Mouse (Mus musculus): ENCODE measurements around the gene Ttll8.

Ttll8 gene

DNA sequence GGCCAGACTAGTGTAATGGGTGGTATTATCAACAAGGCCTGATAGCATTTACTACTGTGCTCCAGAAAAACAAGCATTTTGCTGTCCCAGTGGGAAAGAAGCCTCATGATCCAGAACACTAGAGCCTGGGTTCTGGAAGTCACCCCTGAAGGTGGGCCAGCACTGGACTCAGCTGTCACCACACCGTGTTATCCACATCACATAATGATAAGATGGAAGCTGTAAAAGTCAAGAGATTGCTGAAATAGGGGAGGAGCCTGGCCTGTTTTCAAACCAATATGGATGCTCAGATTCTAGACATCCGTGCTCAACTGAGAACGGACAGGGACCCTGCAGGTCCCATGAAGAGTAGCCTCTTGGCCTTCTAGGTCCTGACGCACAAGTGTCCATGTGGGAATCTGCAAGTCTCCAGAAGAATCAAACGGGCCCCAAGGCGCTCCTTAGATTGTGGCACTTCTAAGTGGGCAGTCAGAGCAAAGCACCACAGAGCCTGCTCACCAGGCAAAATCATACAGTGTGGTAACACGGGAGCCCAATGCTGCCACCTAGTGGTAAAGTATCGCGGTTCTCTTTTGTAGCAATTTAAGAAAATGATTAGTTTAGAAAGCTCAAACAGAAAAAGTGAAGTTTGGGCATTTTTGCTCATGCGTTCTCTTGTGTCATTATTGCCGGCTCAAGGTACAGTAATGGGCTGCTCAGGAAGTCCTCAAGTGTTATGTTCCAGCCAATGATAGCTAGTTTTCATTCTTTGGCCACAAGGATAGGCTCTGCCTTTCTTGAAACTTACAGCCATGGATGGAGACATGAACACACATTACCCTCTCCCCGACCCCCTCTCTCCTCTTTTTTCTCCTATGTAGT, 32.9 kb downstream of the Ttll8 start:
- peak; percentile 74 for DNase-seq

DNA sequence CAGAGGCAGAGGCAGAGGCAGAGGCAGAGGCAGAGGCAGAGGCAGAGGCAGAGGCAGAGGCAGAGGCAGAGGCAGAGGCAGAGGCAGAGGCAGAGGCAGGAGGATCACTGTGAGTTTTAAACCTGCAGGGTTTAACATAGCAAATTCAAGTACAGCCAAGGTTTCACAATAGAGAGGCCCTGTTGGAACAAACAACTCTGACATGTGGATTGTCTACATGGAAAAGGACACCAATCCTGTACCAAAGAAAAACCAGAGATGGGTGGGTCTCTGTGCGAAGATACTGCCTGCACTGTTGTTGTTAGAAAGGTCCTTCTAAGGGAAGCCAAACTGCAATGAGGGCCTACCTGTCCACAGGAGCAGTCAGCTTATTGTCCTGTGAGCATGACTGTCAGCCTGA, 34.2 kb downstream of the Ttll8 start:
- DNase-seq, result no peak

DNA sequence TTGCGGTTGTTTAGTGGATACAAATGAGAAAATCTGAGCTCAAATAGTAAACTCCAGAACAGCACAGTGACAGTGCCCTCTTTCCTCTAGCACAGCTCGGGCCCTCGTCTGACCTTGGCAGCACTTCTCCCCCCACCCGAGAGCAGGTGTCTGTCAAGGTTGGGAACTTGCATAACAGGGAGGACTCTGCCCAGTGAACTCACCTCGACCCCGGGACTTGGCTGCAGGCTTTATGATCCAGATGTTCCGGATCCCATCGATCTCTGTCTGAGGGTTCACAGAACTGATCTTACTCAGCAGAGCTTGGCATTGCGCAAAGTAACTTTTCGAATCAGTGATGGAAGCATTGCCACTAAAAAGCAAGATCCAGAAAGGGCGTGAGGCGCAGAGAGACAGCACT, 34.9 kb downstream of the Ttll8 start:
- no peak for DNase-seq

DNA sequence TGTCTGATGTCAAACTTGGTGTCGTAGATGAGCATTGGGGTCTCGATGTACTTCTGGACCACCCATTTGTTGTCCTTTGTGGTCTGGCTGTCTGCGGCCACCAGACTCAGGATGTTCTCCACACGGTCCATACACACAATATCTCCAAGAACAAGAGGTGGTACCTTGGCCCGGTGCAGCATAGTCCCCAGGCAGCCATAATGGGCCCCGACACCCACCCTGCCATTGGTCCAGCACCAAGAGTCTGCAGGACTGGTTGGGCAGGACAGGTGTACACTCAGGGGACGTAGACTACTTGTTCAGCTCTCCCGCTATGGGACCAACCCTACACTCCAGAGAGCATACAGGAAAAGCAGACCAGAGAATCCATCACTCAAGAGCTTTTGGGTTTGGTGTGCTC, 37.1 kb downstream of the Ttll8 start:
- no peak for DNase-seq

DNA sequence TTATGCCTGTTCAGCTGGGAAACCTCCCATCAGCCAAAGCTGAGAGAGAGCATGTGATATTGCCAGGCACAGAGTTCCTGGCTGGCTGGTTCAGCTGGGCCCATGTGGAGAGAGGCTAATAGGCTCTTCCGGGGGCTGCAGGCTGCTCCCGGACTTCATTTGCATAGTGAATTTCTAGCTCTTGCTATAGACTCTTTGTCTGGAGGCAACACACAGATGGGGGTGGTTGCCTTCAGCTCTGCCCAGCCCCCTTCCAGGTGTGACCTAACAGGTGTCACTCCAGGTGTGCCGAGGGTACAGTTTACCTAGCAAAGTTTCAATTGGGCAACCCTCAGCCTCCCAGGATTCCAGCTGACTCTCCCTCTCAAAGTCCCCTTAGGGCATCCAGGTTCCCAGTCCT, 37.9 kb downstream of the Ttll8 start:
- DNase-seq, result no peak

DNA sequence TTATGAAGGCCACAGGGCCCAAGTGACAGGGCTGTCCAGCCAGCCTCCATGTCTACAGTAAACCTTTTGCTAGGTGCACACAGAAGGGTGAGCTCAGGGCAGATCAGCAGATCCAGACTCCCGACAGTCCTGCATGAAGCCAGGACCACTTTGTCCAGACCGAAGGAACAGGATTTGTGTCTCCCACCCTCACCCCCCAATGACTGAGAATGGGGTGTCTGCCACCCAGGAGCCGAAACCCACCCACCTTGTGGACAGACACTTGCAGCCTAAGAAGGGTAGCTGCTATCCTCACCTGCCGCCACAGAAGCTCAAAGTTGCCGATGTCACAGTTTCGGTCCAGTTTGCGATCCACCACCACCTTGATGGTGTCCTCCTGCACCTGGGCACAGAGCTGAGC, 39.2 kb downstream of the Ttll8 start:
- no peak for DNase-seq

DNA sequence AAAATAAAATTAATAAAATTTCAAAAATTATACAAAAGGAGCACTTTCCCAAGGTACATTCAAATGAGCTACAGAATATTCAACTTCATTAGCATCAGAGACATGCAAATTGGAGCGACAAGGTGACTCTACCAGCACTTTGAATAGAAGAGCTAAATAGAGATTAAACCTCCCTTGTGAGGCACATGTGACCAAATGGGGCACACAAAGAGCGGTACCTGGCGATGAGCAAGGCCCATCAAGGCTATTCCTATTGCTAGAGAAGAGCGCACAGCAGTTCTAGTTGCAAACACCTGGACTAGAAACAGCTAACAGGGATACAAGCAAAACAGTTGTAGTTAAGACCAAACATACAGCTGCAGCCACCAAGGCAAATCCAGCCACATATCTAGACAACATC, 47.9 kb downstream of the Ttll8 start:
- DNase-seq, result no peak

DNA sequence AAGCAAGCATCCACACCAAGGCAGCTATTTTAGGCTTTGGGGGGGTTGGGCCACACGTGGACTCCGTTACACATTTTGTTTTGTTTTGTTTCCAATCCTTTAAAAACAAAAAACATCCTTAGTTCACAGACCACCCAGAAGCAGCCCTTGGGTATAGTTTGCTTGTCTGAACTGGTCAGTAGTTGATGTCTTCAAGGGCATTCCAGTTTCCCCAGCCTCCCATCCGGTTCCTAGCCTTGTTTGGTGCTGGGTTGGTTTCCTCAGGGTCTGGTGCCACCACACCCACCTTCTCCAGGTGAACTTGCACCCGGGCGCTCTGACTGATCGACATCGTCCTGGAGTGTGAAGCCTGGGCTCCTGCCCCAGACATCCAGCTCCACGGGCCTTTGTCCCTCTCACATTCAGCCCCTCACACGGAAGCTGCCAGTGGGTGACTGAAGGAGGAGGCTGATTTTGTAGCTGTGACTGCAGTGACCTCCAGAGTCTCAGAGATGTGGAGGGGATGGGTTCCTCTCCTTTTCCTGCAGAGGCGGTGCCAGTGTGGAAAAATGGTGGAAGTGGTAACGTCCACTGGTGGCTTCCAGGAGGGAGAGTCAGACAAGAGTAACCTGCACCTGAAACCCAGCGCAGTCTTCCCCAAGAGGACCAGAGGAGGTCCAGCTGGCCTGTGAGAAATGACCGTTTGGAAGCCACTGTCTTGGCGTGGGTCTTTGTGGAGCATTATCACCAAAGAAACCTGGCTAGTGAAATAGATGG, 50.0 kb downstream of the Ttll8 start:
- no peak for DNase-seq

DNA sequence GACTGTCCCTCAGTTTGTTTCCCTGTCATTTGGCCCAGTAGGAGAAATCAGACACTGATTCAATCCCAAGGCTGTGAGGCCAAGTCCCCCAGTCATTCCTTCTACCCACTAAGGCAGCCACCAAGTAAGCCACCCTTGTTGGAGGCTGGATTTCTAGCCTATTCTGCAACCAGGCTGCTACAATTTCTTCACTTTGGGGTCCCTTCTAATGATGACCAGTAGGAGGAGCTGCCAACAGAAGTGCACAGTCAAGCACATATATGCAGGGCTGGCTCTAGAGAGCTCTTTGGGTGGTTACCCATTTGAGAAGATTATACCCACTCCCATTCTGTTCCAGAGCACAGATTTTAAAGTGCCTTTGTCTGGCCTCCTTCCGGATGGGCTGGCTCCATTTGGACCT, 51.1 kb downstream of the Ttll8 start:
- no peak for DNase-seq

DNA sequence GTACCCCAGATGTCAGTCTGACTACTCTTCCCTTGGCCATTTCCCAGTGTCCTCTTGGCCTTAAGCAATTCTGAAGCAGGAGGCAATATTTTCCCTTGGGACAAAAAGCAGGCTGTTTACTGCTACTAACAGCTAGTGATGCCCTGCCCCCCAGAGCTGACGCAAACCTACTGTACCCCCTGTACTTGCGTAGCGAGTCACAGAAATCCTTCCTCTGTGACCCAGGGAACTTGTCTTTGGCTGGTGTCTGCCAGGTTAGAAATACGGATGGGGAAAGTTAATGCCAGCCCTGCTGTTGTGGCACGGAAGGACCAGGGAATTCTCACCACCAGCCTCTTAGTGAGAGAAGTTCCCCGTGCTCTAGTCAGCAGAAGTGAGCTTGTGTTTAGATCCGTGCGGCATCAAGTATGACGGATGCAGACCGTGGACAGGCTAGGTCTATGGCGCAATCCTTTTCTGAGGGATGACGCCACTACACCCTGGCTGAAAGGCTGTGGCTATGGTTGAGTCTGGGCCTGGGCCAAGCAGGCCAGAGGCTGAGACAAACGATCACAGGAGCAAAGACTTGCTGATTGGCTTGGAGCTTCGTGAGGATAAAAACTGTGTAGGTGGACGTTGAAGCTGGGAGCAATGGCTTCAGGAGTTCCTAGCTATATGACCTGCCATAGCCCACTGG, 51.9 kb downstream of the Ttll8 start:
- DNase-seq, result no peak

DNA sequence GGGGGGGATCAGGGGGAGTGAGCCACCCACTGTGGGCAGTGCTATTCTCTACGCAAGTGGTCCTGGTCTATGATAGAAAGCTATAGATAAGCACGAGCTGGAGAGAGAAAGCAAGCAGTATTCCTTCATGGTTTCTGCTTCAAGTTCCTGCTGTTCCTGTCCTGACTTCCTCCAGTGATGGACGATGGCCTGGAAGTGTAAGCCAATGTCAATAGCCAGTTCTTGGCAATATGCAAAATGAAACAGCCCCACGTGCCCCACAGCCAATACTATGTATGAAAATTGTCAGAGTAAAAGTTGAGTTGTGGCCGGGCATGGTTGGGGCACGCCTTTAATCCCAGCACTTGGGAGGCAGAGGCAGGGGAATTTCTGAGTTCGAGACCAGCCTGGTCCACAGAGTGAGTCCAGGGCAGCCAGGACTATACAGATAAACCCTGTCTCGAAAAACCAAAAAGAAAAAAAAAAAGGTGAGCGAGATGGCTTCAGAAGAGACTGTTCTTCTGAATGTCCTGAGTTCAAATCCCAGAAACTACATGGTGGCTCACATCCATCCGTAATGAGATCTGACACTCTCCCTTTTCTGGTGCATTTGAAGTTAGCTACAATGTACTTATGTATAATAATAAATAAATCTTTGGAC, 57.8 kb downstream of the Ttll8 start:
- no peak for DNase-seq

DNA sequence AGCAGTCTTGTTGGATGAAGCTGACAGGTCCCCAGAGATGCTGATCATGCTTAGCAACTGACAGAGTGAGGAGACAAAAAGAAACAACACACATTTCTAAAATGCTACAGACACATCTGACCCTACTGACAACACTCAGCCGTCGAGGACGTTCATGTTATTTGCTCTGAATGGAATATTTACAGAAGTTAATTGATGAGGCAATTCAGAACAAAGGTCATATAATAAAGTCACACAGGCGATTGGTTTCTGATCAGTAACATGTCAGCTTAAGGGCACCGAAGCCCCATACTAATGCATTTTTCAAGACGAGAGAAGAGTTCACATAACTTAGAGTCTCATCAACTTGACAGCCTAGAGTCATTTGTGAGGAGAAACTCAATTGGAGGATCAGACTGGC, 58.3 kb downstream of the Ttll8 start:
- no peak for DNase-seq

DNA sequence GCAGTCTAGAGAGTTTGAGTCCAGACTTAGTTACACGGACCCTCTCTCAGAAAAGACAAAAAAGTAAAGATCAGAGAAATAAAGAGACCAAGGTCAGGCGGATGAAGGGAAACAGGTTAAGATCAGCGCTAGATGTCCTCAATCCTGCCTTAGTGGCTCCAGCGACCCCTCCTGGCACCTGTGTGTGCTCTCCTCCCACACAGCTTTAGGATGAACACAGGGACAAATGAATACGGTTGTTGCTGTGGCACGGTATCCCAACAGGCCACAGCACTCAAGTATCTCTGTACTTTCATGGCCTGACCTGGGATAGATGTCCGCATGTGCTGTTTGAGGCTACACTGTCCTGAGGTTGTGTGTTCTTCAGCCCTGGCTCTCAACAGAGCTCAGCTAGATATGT, 59.1 kb downstream of the Ttll8 start:
- DNase-seq, result no peak

DNA sequence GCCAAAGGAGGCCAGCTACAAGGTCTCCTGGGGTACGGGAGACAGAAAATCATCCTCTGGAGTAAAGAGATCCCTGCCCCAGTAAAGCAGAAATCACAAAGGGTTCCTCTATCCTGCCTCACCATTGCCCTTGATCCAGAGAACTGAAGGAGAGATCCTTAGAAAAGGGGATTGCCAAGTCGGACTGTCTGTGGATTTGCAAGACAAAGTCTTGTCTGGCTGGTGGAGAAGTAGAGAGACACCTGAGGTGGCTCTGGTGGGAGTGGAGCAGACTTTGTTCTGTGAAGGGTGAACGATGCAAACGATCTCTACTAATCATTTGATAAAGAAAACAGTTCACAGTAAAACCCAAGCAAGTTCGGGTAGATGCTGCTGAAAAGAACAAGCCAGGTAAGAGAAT, 61.3 kb downstream of the Ttll8 start:
- DNase-seq, result no peak

DNA sequence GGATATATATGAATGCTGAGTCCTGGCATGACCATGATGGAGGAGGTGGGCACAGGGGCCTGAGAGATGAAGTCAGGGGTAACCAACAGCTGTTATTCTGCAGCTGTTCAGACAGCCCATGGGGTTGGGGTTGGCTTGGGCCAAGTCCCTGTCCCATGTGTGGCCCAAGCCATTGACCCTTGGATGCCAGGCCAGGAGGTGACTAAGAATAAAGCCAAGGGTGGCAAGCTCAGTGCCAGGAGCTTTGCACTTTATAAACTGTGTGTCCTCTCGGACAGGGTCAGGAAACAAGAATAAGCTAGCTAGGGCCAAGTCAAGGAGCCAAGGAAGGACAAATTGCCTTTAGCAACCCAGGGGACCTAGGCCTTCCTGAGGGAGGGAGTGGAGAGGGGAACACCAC, 62.0 kb downstream of the Ttll8 start:
- no peak for DNase-seq

DNA sequence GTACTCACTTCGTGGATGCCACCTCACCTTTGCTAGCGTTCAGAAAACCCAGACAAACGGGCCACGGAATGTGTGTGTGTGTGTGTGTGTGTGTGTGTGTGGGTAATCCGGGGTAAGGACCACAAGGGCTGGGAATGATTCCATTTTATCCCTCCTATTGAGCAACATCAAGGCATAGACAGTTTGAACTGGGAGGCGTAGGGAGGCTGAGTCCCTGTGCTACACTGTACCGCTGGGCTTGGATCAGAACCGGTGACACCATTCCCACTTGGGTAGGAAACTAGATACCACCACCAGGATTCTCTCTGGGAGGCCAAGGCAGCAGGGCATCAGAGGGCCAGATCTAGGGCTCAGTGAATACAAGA, 62.6 kb downstream of the Ttll8 start:
- no peak for DNase-seq

DNA sequence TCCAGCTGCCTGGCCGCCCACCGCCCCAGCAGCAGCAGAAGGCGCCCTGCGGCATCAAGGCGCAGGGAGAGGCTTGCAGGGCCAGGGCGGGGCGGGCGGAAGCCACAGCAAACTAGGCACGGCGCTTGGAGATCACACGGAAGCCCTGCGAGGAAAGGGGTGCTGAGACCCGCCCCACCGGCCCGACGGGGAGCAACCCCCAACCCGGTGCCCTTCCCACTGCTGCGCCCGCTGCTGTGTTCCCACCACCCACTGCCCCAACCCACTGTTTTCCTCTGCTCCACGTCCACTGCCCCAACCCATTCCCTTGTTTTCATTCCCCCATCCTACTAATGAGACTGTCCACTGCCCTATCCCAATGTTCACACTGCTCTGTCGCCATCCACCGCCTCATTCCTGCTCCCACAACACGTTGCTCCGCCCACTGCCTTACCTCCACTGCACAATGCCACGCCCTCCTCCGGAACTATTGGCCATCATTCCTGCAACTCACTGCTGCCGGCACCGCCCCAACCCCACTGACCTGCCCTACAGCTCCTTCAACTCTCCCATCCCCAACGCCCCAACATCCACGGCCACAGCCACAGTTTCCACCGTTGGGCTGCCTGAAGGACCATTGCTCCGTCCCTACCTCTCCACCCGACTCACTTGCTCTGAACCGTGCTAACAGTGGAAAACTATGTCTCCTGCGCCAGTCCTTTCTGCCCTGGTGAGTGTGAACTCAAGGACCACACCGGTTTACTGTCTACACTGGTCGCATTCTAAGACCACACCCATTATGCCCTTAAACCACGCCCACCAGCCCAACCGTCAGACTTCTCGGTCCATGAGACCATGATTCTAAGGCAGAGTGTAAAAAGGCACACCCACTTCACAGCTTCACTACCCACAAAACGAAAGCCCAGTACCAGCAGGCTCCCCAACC, 63.2 kb downstream of the Ttll8 start:
- DNase-seq, result peak; percentile 85

DNA sequence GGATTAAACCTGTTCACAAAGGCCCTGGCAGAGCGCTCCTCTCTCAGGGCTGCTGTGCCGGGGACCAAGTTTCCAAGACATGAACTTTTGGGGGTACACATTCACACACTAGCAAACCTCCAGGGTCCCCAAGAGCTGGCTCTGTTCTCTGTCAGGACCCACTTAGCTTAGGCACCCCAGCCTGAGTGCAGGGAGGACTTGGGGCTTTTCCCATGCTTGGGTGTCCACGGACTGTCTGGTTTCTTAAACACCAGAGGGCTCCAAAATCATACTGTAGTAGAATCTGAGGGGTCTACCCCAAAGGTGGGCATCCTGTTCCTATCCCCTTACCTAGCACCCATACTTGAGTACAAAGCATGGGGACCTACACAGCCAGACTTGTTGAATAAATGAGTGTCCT, 64.2 kb downstream of the Ttll8 start:
- DNase-seq, result no peak

DNA sequence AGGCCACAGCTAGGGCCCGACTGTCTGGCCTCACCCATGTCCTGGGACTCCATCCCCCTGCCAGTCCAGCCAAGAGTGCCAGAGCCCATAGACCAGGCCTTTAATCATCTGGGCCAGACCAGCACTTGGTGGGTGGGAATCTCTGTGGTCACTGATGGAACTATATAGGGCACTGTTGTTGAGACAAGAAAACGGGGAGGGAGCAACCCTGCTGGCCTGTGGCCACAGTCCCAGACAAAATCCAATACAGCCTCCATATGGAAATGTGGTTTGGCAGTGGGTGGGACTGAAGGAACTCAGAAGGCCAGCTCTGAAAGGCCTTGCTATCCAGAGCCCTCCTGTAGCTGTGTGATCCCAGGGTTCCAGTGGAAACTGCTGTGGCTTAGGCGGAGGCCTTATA, 65.2 kb downstream of the Ttll8 start:
- DNase-seq, result no peak

DNA sequence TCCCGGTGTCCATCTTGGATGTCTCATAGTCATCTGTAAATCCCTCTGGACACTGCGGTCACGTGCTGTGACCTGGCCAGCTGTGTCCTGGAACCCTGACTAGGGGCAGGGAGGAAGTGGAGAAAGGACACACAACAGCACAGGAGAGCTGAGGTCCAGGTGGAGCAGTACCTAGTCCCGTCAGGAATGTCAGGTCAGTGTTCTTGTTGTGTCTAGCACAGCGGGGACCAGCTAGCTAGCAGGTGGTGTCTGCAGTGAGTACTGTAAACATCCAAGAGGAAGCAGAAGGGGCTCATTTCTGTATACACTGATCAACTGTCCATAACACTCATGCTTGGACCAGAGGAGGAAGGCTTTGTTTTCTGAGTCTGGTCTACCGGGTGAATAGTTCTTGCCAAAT, 68.8 kb downstream of the Ttll8 start:
- DNase-seq, result no peak

DNA sequence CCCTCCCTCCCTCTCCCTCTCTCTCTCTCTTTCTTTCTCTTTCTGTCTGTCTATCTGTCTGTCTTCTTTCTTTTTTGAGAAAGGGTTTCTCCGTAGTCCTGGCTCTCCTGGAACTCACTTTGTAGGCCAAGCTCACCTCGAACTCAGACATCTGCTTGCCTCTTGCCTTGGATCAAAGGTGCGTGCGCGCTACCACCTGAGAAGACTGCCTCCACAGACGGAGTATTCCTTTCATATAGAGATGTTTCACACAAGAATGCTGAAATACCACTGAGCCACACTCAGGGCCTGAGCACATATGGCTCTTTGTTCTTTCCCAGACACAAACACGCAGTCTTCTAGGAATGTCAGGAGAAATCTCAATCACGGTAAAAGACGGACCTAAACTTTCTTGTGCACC, 70.9 kb downstream of the Ttll8 start:
- DNase-seq, result no peak

DNA sequence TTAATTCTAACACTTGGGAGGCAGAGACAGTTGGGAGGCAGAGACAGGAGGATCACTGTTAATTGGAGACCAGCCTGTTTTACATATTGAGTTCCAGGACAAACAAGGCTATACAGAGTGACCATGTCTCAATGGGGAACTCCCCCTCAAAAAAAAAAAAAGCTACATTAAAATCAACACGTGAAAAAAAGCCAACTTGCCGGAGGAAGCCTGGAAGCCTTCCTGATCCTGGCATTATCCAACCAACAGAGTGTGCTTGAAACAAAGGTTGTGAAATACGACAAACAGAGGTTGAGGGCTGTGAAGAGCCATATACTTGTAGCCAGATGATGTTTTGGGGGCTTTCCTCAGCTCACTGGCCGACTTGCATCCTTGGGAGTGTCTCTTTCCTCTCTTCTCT, 71.4 kb downstream of the Ttll8 start:
- no peak for DNase-seq
